Mouse (Mus musculus): ENCODE results near the gene Pygo1.
A peak's percentile ranks its signal among the peaks of the same experiment; 100 is the strongest.

The Pygo1 gene

GRCm38 (mm10) chr9:72936301-72936700 is 10.9 kb downstream of the Pygo1 start:
- DNase-seq (ENCODE audit: low spot score) = no peak

- DNase-seq (ENCODE audit: low spot score) = no peak
Measured at GRCm38 (mm10) chr9:72943424-72943823, 18.0 kb downstream of the Pygo1 start.

GRCm38 (mm10) chr9:72944286-72944685 is 18.8 kb downstream of the Pygo1 start:
- no peak for DNase-seq (ENCODE audit: low spot score)

GRCm38 (mm10) chr9:72947010-72947409 is 21.6 kb downstream of the Pygo1 start:
- DNase-seq (ENCODE audit: low spot score) = no peak

- DNase-seq (ENCODE audit: low spot score) = no peak
Measured at GRCm38 (mm10) chr9:72949572-72949971, 24.1 kb downstream of the Pygo1 start.

- peak; percentile 18 for DNase-seq (ENCODE audit: low spot score)
Measured at GRCm38 (mm10) chr9:72954746-72955145, 29.3 kb downstream of the Pygo1 start.

- DNase-seq (ENCODE audit: low spot score) = peak; percentile 10
Measured at GRCm38 (mm10) chr9:72955546-72955945, 30.1 kb downstream of the Pygo1 start.

- DNase-seq (ENCODE audit: low spot score) = peak; percentile 21
Measured at GRCm38 (mm10) chr9:72958521-72959450, 33.3 kb downstream of the Pygo1 start, which contains the start of the genes Dyx1c1 and Gm44503. Gene Dyx1c1 (plus strand): TSS chr9:72958785. Gene Gm44503 (plus strand): TSS chr9:72958852.

GRCm38 (mm10) chr9:72961346-72961745 is 35.9 kb downstream of the Pygo1 start:
- DNase-seq (ENCODE audit: low spot score) = no peak

GRCm38 (mm10) chr9:72961959-72962358 is 36.5 kb downstream of the Pygo1 start:
- DNase-seq (ENCODE audit: low spot score) = no peak

- DNase-seq (ENCODE audit: low spot score) = peak; percentile 64
Measured at GRCm38 (mm10) chr9:72968349-72969061, 43.1 kb downstream of the Pygo1 start.

- DNase-seq (ENCODE audit: low spot score) = no peak
Measured at GRCm38 (mm10) chr9:72969874-72970273, 44.4 kb downstream of the Pygo1 start.

- no peak for DNase-seq (ENCODE audit: low spot score)
Measured at GRCm38 (mm10) chr9:72972435-72972834, 47.0 kb downstream of the Pygo1 start.

- no peak for DNase-seq (ENCODE audit: low spot score)
Measured at GRCm38 (mm10) chr9:72972984-72973383, 47.5 kb downstream of the Pygo1 start.

- DNase-seq (ENCODE audit: low spot score) = no peak
Measured at GRCm38 (mm10) chr9:72974734-72975133, 49.3 kb downstream of the Pygo1 start.

GRCm38 (mm10) chr9:72975242-72975641 is 49.8 kb downstream of the Pygo1 start:
- DNase-seq (ENCODE audit: low spot score) = no peak

GRCm38 (mm10) chr9:72983066-72983465 is 57.6 kb downstream of the Pygo1 start:
- DNase-seq (ENCODE audit: low spot score) = no peak

- DNase-seq (ENCODE audit: low spot score) = peak; percentile 97
Measured at GRCm38 (mm10) chr9:72985250-72986220, 60.1 kb downstream of the Pygo1 start, which contains the start of the genes Ccpg1os and Ccpg1. Gene Ccpg1os (minus strand): TSS chr9:72985382. Gene Ccpg1 (plus strand): TSS chr9:72985429.

GRCm38 (mm10) chr9:72987703-72988102 is 62.3 kb downstream of the Pygo1 start:
- DNase-seq (ENCODE audit: low spot score) = no peak

- no peak for DNase-seq (ENCODE audit: low spot score)
Measured at GRCm38 (mm10) chr9:72988706-72989105, 63.3 kb downstream of the Pygo1 start.

- DNase-seq (ENCODE audit: low spot score) = no peak
Measured at GRCm38 (mm10) chr9:72991420-72991819, 66.0 kb downstream of the Pygo1 start.

- DNase-seq (ENCODE audit: low spot score) = no peak
Measured at GRCm38 (mm10) chr9:72992576-72992975, 67.1 kb downstream of the Pygo1 start.

All from MN1 (cell line).